Mouse (Mus musculus): ENCODE data around the gene Fam49a. TPM values are rescaled to one million over a fixed set of nuclear protein-coding genes. Genes with fewer than 3 reads are reported as not detected.

Gene Fam49a
- polyA plus RNA-seq, 1 experiment from 2014 or later = 66.3 TPM

GRCm38 (mm10) chr12:12333526-12334310 lies 71.8 kb downstream of the Fam49a start:
- DNase-seq (ENCODE audit: low spot score) = no peak
- no peak overlapping the region for H3K9ac ChIP-seq
- WGBS = 94% methylated on average over 11 of the region's 11 CpGs
- no peak overlapping the region for H3K4me3 ChIP-seq (replicated peaks; ENCODE audit: low read length)
- H3K4me1 ChIP-seq (replicated peaks; ENCODE audit: control insufficient read depth, insufficient read depth, low read length) = no peaks in the 10 kb centered on the region
- H3K36me3 ChIP-seq (replicated peaks; ENCODE audit: control insufficient read depth, insufficient read depth) = no peaks in the 10 kb centered on the region
- no peaks in the 10 kb centered on the region for H3K9me3 ChIP-seq (ENCODE audit: control insufficient read depth, low read length)
- H3K4me2 ChIP-seq (replicated peaks) = no peak overlapping the region
- no peak for ATAC-seq (ENCODE audit: low FRiP score)
- no peaks in the 10 kb centered on the region for H3K27me3 ChIP-seq (ENCODE audit: control insufficient read depth, insufficient read depth, low read length)
- H3K27ac ChIP-seq = no peak overlapping the region

GRCm38 (mm10) chr12:12334486-12334885 lies 72.5 kb downstream of the Fam49a start:
- DNase-seq (ENCODE audit: low spot score) = no peak
- Histone ChIP-seq H3K9me3 (ENCODE audit: control insufficient read depth, low read length) (no peaks in the 10 kb centered on the region), H3K36me3 (replicated peaks; ENCODE audit: control insufficient read depth, insufficient read depth) (no peaks in the 10 kb centered on the region), H3K4me3 (replicated peaks; ENCODE audit: low read length) (no peak overlapping the region), H3K27ac (no peak overlapping the region), H3K4me2 (replicated peaks) (no peak overlapping the region), H3K4me1 (replicated peaks; ENCODE audit: control insufficient read depth, insufficient read depth, low read length) (no peaks in the 10 kb centered on the region), H3K27me3 (ENCODE audit: control insufficient read depth, insufficient read depth, low read length) (no peaks in the 10 kb centered on the region), H3K9ac (no peak overlapping the region)
- ATAC-seq (ENCODE audit: low FRiP score) = no peak
- 91% methylated on average over 5 of the region's 5 CpGs for WGBS

GRCm38 (mm10) chr12:12335566-12335965 lies 73.6 kb downstream of the Fam49a start:
- Histone ChIP-seq H3K27me3 (ENCODE audit: control insufficient read depth, insufficient read depth, low read length) (no peaks in the 10 kb centered on the region), H3K36me3 (replicated peaks; ENCODE audit: control insufficient read depth, insufficient read depth) (no peaks in the 10 kb centered on the region), H3K4me2 (replicated peaks) (no peak overlapping the region), H3K9me3 (ENCODE audit: control insufficient read depth, low read length) (no peaks in the 10 kb centered on the region), H3K4me1 (replicated peaks; ENCODE audit: control insufficient read depth, insufficient read depth, low read length) (no peaks in the 10 kb centered on the region), H3K4me3 (replicated peaks; ENCODE audit: low read length) (no peak overlapping the region), H3K9ac (no peak overlapping the region), H3K27ac (no peak overlapping the region)
- no peak for DNase-seq (ENCODE audit: low spot score)
- WGBS = 91% methylated on average over 7 of the region's 7 CpGs
- no peak for ATAC-seq (ENCODE audit: low FRiP score)

DNA sequence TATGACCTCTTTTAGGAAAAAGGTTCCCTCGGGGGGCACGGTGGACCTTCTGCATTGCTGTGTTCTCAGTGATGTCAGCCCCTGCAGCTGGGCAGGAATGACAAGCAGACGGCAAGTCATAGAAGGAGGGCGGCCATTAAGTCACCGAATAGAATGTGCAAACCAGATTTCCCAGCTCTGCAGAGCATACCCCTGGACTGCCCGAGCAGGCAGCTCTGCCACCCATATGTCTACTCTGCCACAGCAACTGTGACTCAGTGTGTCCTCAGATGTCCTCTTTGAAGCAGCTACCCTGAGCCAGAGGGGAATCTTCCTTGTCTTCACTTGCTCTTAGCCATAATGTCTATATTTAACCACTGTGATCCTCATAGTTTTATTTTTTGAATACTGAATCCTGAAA lies 75.4 kb downstream of the Fam49a start:
- Histone ChIP-seq H3K4me1 (replicated peaks; ENCODE audit: control insufficient read depth, insufficient read depth, low read length) (no peaks in the 10 kb centered on the region), H3K4me2 (replicated peaks) (no peak overlapping the region), H3K27ac (no peak overlapping the region), H3K36me3 (replicated peaks; ENCODE audit: control insufficient read depth, insufficient read depth) (no peaks in the 10 kb centered on the region), H3K4me3 (replicated peaks; ENCODE audit: low read length) (no peak overlapping the region), H3K9ac (no peak overlapping the region), H3K27me3 (ENCODE audit: control insufficient read depth, insufficient read depth, low read length) (no peaks in the 10 kb centered on the region), H3K9me3 (ENCODE audit: control insufficient read depth, low read length) (no peaks in the 10 kb centered on the region)
- 91% methylated on average over 6 of the region's 6 CpGs for WGBS
- ATAC-seq (ENCODE audit: low FRiP score) (no peak), DNase-seq (ENCODE audit: low spot score) (no peak)

GRCm38 (mm10) chr12:12343320-12343719 lies 81.4 kb downstream of the Fam49a start:
- WGBS = 88% methylated on average over 2 of the region's 2 CpGs
- Histone ChIP-seq H3K4me3 (replicated peaks; ENCODE audit: low read length) (no peak overlapping the region), H3K4me2 (replicated peaks) (no peak overlapping the region), H3K9ac (no peak overlapping the region), H3K9me3 (ENCODE audit: control insufficient read depth, low read length) (no peaks in the 10 kb centered on the region), H3K4me1 (replicated peaks; ENCODE audit: control insufficient read depth, insufficient read depth, low read length) (no peaks in the 10 kb centered on the region), H3K27ac (no peak overlapping the region), H3K36me3 (replicated peaks; ENCODE audit: control insufficient read depth, insufficient read depth) (no peaks in the 10 kb centered on the region), H3K27me3 (ENCODE audit: control insufficient read depth, insufficient read depth, low read length) (no peaks in the 10 kb centered on the region)
- DNase-seq (ENCODE audit: low spot score) = no peak
- no peak for ATAC-seq (ENCODE audit: low FRiP score)

GRCm38 (mm10) chr12:12348625-12349024 lies 86.7 kb downstream of the Fam49a start:
- Histone ChIP-seq H3K4me1 (replicated peaks; ENCODE audit: control insufficient read depth, insufficient read depth, low read length) (no peaks in the 10 kb centered on the region), H3K4me2 (replicated peaks) (no peak overlapping the region)

DNA sequence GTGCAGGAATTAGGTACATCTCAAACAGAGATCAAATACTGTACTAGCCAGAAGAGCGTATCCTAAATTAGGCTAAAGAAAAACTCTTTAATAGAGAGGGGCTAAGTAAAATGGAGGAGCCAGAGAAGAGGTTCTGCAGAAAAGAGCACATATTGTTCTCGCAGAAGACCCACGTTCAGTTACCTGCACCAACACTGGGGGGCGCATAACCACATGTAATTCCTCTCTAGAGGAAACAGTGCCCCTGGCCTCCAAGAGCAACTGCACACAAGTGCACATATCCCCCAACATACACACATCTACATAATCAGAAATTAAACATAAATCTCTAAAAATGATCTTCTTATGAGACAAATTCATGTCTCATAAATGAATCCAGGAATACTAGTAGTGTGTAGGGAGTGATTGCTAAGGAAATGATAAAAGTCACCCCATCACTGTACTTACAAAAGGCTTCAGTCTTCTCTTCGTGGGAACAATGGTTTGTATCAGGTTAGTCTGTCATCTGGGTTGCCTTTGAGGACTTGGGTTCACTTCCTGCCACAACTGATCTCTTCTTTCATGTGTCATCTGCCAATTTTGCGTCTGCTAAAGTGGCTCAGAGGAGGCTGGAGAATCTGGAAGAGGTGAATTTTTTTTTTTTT lies 87.8 kb downstream of the Fam49a start:
- H3K36me3 ChIP-seq (replicated peaks; ENCODE audit: control insufficient read depth, insufficient read depth) = no peaks in the 10 kb centered on the region
- no peak overlapping the region for H3K4me2 ChIP-seq (replicated peaks)
- no peak overlapping the region for H3K27ac ChIP-seq
- no peaks in the 10 kb centered on the region for H3K27me3 ChIP-seq (ENCODE audit: control insufficient read depth, insufficient read depth, low read length)
- no peak for ATAC-seq (ENCODE audit: low FRiP score)
- H3K4me1 ChIP-seq (replicated peaks; ENCODE audit: control insufficient read depth, insufficient read depth, low read length) = no peaks in the 10 kb centered on the region
- H3K9me3 ChIP-seq (ENCODE audit: control insufficient read depth, low read length) = no peaks in the 10 kb centered on the region
- no peak overlapping the region for H3K4me3 ChIP-seq (replicated peaks; ENCODE audit: low read length)
- H3K9ac ChIP-seq = no peak overlapping the region
- DNase-seq (ENCODE audit: low spot score) = no peak
- WGBS = 84% methylated on average over 6 of the region's 6 CpGs

More at GRCm38 (mm10) chr12:12348625-12349024, 86.7 kb downstream of the Fam49a start:
- no peak overlapping the region for H3K9ac ChIP-seq
- H3K27me3 ChIP-seq (ENCODE audit: control insufficient read depth, insufficient read depth, low read length) = no peaks in the 10 kb centered on the region
- no peak overlapping the region for H3K4me3 ChIP-seq (replicated peaks; ENCODE audit: low read length)
- no peaks in the 10 kb centered on the region for H3K36me3 ChIP-seq (replicated peaks; ENCODE audit: control insufficient read depth, insufficient read depth)
- WGBS = 77% methylated on average over 2 of the region's 2 CpGs
- H3K27ac ChIP-seq = no peak overlapping the region
- no peaks in the 10 kb centered on the region for H3K9me3 ChIP-seq (ENCODE audit: control insufficient read depth, low read length)
- DNase-seq (ENCODE audit: low spot score) (no peak), ATAC-seq (ENCODE audit: low FRiP score) (no peak)

DNA sequence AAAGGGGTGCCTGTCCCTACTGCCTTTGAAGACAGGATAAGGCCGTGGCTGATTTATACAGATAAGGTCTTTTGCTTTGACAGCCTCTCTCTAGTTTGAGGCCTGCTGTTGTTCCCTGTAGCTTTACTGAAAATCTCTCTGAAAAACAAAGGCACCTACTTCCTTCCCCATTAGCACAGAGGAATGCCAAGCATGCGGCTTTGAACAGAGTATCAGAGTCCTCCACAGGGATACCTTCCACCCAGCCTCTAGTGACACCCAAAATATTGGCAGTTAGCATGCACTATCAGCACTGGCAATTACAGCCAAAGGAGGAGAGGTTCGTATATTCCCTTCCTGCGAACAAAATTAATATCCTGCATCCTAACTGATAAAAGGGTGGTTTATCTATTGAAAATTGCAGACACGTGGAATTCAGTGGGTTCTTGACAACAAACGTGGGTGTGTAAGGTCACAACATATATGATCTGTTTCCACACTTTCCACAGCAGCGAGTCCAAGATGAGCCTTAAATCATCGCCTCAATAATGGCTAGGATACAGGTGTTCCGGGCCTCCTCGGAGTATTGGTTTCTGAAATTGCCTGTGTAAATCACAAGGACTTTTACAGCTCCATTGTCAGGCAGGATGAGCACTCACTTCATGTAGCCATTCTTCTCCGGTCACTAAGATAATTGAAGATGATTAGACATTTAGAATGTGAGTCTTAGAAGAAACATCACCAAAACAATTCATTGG lies 90.0 kb downstream of the Fam49a start:
- H3K27ac ChIP-seq = no peak overlapping the region
- no peak for ATAC-seq (ENCODE audit: low FRiP score)

DNA sequence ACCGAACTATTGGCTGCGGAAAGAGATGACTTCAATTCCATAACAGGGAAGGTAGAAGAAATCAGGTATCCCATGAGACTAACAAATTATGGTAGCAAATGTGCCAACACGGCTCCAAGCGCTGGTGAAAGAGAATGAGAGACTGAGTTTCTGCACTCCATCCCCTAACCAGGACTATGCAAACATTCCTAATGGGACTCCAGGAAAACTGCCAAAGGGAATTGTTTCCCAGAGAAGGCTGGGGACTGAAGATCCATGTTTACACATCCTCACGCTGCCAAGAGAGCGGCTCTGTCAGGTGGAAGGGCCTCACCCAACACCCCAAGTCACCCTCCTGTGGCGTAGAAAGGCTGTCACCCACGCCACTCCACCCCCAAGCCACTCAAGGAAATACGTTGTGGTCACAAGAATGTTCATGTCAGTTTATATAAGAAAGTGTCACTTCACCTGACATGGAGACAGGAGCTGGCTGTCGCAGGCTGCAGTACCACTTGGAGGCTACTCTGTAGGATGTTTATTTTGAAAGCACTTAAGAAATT lies 92.2 kb downstream of the Fam49a start:
- Histone ChIP-seq H3K27me3 (ENCODE audit: control insufficient read depth, insufficient read depth, low read length) (no peaks in the 10 kb centered on the region), H3K4me1 (replicated peaks; ENCODE audit: control insufficient read depth, insufficient read depth, low read length) (0 out of 2 replicates have a peak, but pooled peaks cover 7% of the 10 kb centered on the region), H3K4me3 (replicated peaks; ENCODE audit: low read length) (no peak overlapping the region), H3K4me2 (replicated peaks) (no peak overlapping the region), H3K27ac (no peak overlapping the region), H3K9me3 (ENCODE audit: control insufficient read depth, low read length) (no peaks in the 10 kb centered on the region), H3K36me3 (replicated peaks; ENCODE audit: control insufficient read depth, insufficient read depth) (peaks cover 5% of the 10 kb centered on the region; the same call in 1 of the 2 replicates), H3K9ac (no peak overlapping the region)
- 82% methylated on average over 10 of the region's 10 CpGs for WGBS
- ATAC-seq (ENCODE audit: low FRiP score) = no peak
- no peak for DNase-seq (ENCODE audit: low spot score)

More for the DNA sequence above, 90.0 kb downstream of the Fam49a start:
- no peak for DNase-seq (ENCODE audit: low spot score)
- Histone ChIP-seq H3K9ac (no peak overlapping the region), H3K36me3 (replicated peaks; ENCODE audit: control insufficient read depth, insufficient read depth) (no peaks in the 10 kb centered on the region), H3K27me3 (ENCODE audit: control insufficient read depth, insufficient read depth, low read length) (no peaks in the 10 kb centered on the region), H3K4me3 (replicated peaks; ENCODE audit: low read length) (no peak overlapping the region), H3K9me3 (ENCODE audit: control insufficient read depth, low read length) (no peaks in the 10 kb centered on the region), H3K4me2 (replicated peaks) (no peak overlapping the region), H3K4me1 (replicated peaks; ENCODE audit: control insufficient read depth, insufficient read depth, low read length) (0 out of 2 replicates have a peak, but pooled peaks cover 7% of the 10 kb centered on the region)
- 70% methylated on average over 11 of the region's 11 CpGs for WGBS
